ENCODE assay signal across 19 mouse cellular contexts in the genomic region with DNA sequence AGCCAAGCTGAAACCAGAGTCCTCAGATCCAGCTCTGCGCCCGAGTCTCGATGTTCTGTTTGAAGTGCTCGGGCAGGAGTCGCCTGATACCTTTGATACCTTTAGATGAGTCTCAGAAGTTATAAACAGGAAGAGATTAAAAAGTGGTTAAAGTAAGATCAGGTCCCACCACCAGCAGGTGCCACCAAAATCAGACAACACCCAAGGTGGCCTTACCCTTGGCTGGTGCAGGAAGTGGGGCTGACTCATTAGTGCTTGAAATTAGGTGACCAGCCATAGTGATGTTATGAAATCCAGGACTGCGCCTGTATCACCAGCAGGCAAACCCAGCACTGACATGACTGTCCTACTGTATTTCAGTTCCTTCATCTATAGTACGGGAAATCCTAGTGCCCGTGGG.
"Had no signal": no experiment of that assay in that cellular context is flagged by ENCODE, and none has a peak within 500 bp of the region (broad histone marks: within the 10 kb centered on the region; RNA-seq: fewer than 3 reads in every experiment).

No protein-coding gene starts in this region.

- H3K9ac ChIP-seq: limb, embryonic 12.5 days; limb, embryonic 15.5 days; liver, embryonic 12.5 days; liver, embryonic 15.5 days; neural tube, embryonic 13.5 days; stomach, embryonic 15.5 days had no signal

- H3K27me3 ChIP-seq: limb, embryonic 12.5 days; limb, embryonic 15.5 days; liver, embryonic 12.5 days; liver, embryonic 15.5 days; neural tube, embryonic 13.5 days; stomach, embryonic 15.5 days had no signal

- H3K9me3 ChIP-seq: limb, embryonic 12.5 days; limb, embryonic 15.5 days; liver, embryonic 12.5 days; liver, embryonic 15.5 days; neural tube, embryonic 13.5 days; stomach, embryonic 15.5 days had no signal

- H3K36me3 ChIP-seq: limb, embryonic 12.5 days; limb, embryonic 15.5 days; liver, embryonic 12.5 days; liver, embryonic 15.5 days; neural tube, embryonic 13.5 days; stomach, embryonic 15.5 days had no signal

- H3K4me2 ChIP-seq: limb, embryonic 12.5 days; limb, embryonic 15.5 days; liver, embryonic 12.5 days; liver, embryonic 15.5 days; midbrain, embryonic 11.5 days; neural tube, embryonic 13.5 days; stomach, embryonic 15.5 days had no signal

- DNase-seq: kidney, adult 9 months; kidney, postnatal 14 days; kidney, postnatal 4 days; left cerebral cortex, postnatal 4 days; lung, adult 2 months; lung, postnatal 14 days; lung, postnatal 4 days; midbrain, embryonic 14.5 days; retina, postnatal 1 day; right cerebral cortex, postnatal 25 days; spleen, adult 18-20 months; thymus, postnatal 25 days had no signal

- H3K4me1 ChIP-seq: limb, embryonic 12.5 days; limb, embryonic 15.5 days; liver, embryonic 12.5 days; liver, embryonic 15.5 days; neural tube, embryonic 13.5 days; stomach, embryonic 15.5 days had no signal

- ATAC-seq: liver, embryonic 12.5 days had no signal

- H3K27ac ChIP-seq: limb, embryonic 12.5 days; limb, embryonic 15.5 days; liver, embryonic 12.5 days; liver, embryonic 15.5 days; neural tube, embryonic 13.5 days; stomach, embryonic 15.5 days had no signal

- H3K4me3 ChIP-seq: limb, embryonic 12.5 days; limb, embryonic 15.5 days; liver, embryonic 12.5 days; liver, embryonic 15.5 days; neural tube, embryonic 13.5 days; stomach, embryonic 15.5 days had no signal
